ENCODE assay signal across 28 mouse cellular contexts in the genomic region with DNA sequence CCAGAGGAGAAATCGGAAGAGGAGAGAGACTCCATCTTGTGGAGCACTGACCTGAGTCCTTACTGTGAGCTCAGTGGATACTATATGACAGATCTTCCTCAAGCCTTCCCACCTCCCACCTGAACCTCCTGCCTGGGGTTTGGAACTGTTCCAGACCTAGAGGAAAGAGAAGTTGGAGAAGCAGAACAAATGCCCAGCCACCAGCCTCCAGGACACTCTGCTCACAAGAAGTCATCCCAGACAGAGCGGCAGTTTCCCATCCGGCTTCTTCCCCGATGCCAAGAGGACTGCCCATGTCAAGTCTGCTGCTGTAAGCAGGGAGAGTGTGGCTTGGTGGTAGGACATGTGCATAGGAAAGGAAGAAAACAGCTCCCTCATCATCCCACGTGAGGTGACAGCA. TPM values are rescaled to one million over a fixed set of nuclear protein-coding genes. Genes with fewer than 3 reads are reported as not detected.
DNase-seq lines count a peak whose midpoint lies in the region; ATAC-seq lines count a peak whose summit lies in the region.
"Had no signal": no experiment of that assay in that cellular context is flagged by ENCODE, and none has a peak within 500 bp of the region (broad histone marks: within the 10 kb centered on the region; RNA-seq: fewer than 3 reads in every experiment).

No protein-coding gene starts in this region.

- no peaks in the 10 kb centered on the region for H3K36me3 ChIP-seq in megakaryocyte, embryonic 14.5 days (replicated peaks; ENCODE audit: low read length)
- H3K36me3 ChIP-seq: G1E had no signal

- no peak for ATAC-seq in megakaryocyte, adult 5-6 weeks (ENCODE audit: poor library complexity, severe bottlenecking)
- ATAC-seq: activated CD4-positive, CD25-positive, alpha-beta regulatory T cell, adult 4 months; CD4-positive, CD25-positive, alpha-beta regulatory T cell, adult 4 months; Patski had no signal

- H3K4me3 ChIP-seq in megakaryocyte, embryonic 14.5 days (replicated peaks): peak overlapping the region; percentile 77

- H3K27me3 ChIP-seq in megakaryocyte, embryonic 14.5 days (replicated peaks): peaks cover 18% of the 10 kb centered on the region

- intact Hi-C loops in heart, postnatal 36 days (cut with DNase I): no loop called here

- H3K9me3 ChIP-seq in megakaryocyte, embryonic 14.5 days: no peaks in the 10 kb centered on the region
- H3K9me3 ChIP-seq: G1E had no signal

- DNase-seq in cerebellum, postnatal 10 days: peak; percentile 26 to 36
- no peak for DNase-seq in cerebellum, postnatal 36 days
- peak; percentile 10 to 11 for DNase-seq in cerebellum, postnatal 14 days
- DNase-seq in cerebellum, adult 9-11 months: no peak
- peak; percentile 91 for DNase-seq in heart, adult 11 months
- no peak for DNase-seq in heart, postnatal 36 days
- DNase-seq: adrenal gland, adult 2 months; adrenal gland, adult 8-10 months; adrenal gland, postnatal 10 days; adrenal gland, postnatal 14 days; adrenal gland, postnatal 25 days; adrenal gland, postnatal 36 days; B cell, adult 2 months; cerebellum, adult 11 months; cerebellum, adult 11-12 months had no signal

- H3K4me1 ChIP-seq in megakaryocyte, embryonic 14.5 days: peaks cover 53% of the 10 kb centered on the region

RNA-seq across cellular contexts. Expression of a gene that starts 6.2 kb away (rescaled TPM):
- total RNA-seq in heart, postnatal 36 days (2021): not detected
- polyA plus RNA-seq in megakaryocyte, embryonic 14.5 days (2012; ENCODE audit: insufficient read depth, low replicate concordance): not detected in 2 replicates
- not detected in 2 replicates for total RNA-seq in megakaryocyte, adult 5-6 weeks (2015)
- total RNA-seq in megakaryocyte, adult 5-6 weeks (2017): not detected in 2 replicates
- total RNA-seq: adrenal gland, adult 18-20 months; adrenal gland, adult 2 months; adrenal gland, adult 8-10 months; adrenal gland, postnatal 14 days; adrenal gland, postnatal 25 days; adrenal gland, postnatal 36 days; adrenal gland, postnatal 4 days; CH12.LX; ES-E14; G1E; MEL had no signal
- polyA plus RNA-seq: activated CD4-positive, CD25-positive, alpha-beta regulatory T cell, adult 4 months; adrenal gland, adult 2 months; brain, embryonic 14.5 days; C2C12; G1E; Patski had no signal

RNA-seq across cellular contexts. Expression of a gene that starts 6.6 kb away (rescaled TPM):
- not detected for total RNA-seq in heart, postnatal 36 days (2021)
- polyA plus RNA-seq in megakaryocyte, embryonic 14.5 days (2012; ENCODE audit: insufficient read depth, low replicate concordance): not detected in 2 replicates
- total RNA-seq in megakaryocyte, adult 5-6 weeks (2015): not detected in 2 replicates
- not detected in 2 replicates for total RNA-seq in megakaryocyte, adult 5-6 weeks (2017)
- total RNA-seq: adrenal gland, adult 18-20 months; adrenal gland, adult 2 months; adrenal gland, adult 8-10 months; adrenal gland, postnatal 10 days; adrenal gland, postnatal 14 days; adrenal gland, postnatal 25 days; adrenal gland, postnatal 36 days; adrenal gland, postnatal 4 days; CH12.LX; ES-E14 had no signal
- polyA plus RNA-seq: adrenal gland, adult 2 months; brain, embryonic 14.5 days; C2C12; CD4-positive, CD25-positive, alpha-beta regulatory T cell, adult 4 months; G1E; Patski had no signal

RNA-seq across cellular contexts. Expression of a gene that starts 15.9 kb away (rescaled TPM):
- not detected for total RNA-seq in heart, postnatal 36 days (2021)
- polyA plus RNA-seq in megakaryocyte, embryonic 14.5 days (2012; ENCODE audit: insufficient read depth, low replicate concordance): not detected in 2 replicates
- total RNA-seq in megakaryocyte, adult 5-6 weeks (2015): not detected in 2 replicates
- not detected in 2 replicates for total RNA-seq in megakaryocyte, adult 5-6 weeks (2017)
- total RNA-seq: adrenal gland, adult 18-20 months; adrenal gland, adult 2 months; adrenal gland, adult 8-10 months; adrenal gland, postnatal 10 days; adrenal gland, postnatal 14 days; adrenal gland, postnatal 25 days; adrenal gland, postnatal 36 days; adrenal gland, postnatal 4 days; CH12.LX had no signal
- polyA plus RNA-seq: activated CD4-positive, CD25-positive, alpha-beta regulatory T cell, adult 4 months; adrenal gland, adult 2 months; brain, embryonic 14.5 days; C2C12; CD4-positive, CD25-positive, alpha-beta regulatory T cell, adult 4 months; G1E; Patski had no signal

RNA-seq across cellular contexts. Expression of a gene that starts 23.9 kb away (rescaled TPM):
- total RNA-seq in heart, postnatal 36 days (2021): not detected
- not detected in 2 replicates for polyA plus RNA-seq in megakaryocyte, embryonic 14.5 days (2012; ENCODE audit: insufficient read depth, low replicate concordance)
- total RNA-seq in megakaryocyte, adult 5-6 weeks (2015): not detected in 2 replicates
- total RNA-seq in megakaryocyte, adult 5-6 weeks (2017): not detected in 2 replicates
- total RNA-seq: adrenal gland, adult 18-20 months; adrenal gland, adult 2 months; adrenal gland, adult 8-10 months; adrenal gland, postnatal 10 days; adrenal gland, postnatal 14 days; adrenal gland, postnatal 25 days; adrenal gland, postnatal 36 days; adrenal gland, postnatal 4 days; CH12.LX; ES-E14 had no signal
- polyA plus RNA-seq: activated CD4-positive, CD25-positive, alpha-beta regulatory T cell, adult 4 months; adrenal gland, adult 2 months; brain, embryonic 14.5 days; C2C12; CD4-positive, CD25-positive, alpha-beta regulatory T cell, adult 4 months; G1E; Patski had no signal

RNA-seq across cellular contexts. Expression of a gene that starts 45.3 kb away (rescaled TPM):
- total RNA-seq in heart, postnatal 36 days (2021): not detected
- not detected in 2 replicates for polyA plus RNA-seq in megakaryocyte, embryonic 14.5 days (2012; ENCODE audit: insufficient read depth, low replicate concordance)
- not detected in 2 replicates for total RNA-seq in megakaryocyte, adult 5-6 weeks (2015)
- not detected in 2 replicates for total RNA-seq in megakaryocyte, adult 5-6 weeks (2017)
- total RNA-seq: adrenal gland, adult 18-20 months; adrenal gland, adult 2 months; adrenal gland, adult 8-10 months; adrenal gland, postnatal 10 days; adrenal gland, postnatal 14 days; adrenal gland, postnatal 25 days; adrenal gland, postnatal 36 days; adrenal gland, postnatal 4 days; CH12.LX; ES-E14; G1E; MEL had no signal
- polyA plus RNA-seq: activated CD4-positive, CD25-positive, alpha-beta regulatory T cell, adult 4 months; adrenal gland, adult 2 months; brain, embryonic 14.5 days; C2C12; CD4-positive, CD25-positive, alpha-beta regulatory T cell, adult 4 months; G1E; Patski had no signal

Comparison
In these comparisons a context has a peak if more than half of its experiments do, and no peak if none do; other contexts are left out.
1. DNase-seq: peak in cerebellum, postnatal 10 days (2 of 2), cerebellum, postnatal 14 days (2 of 2) and heart, adult 11 months (single experiment); none in cerebellum, postnatal 36 days (0 of 2), cerebellum, adult 9-11 months (single experiment) and heart, postnatal 36 days (0 of 2).